Mouse (Mus musculus): ENCODE results near the gene Hdac2. TPM values are rescaled to one million over a fixed set of nuclear protein-coding genes. Genes with fewer than 3 reads are reported as not detected.

Gene Hdac2
- polyA plus RNA-seq, 1 experiment: 4.3 TPM

- no peak for DNase-seq (ENCODE audit: low read depth in 1 of 2, low spot score in 2 of 2)
- Histone ChIP-seq H3K4me3 (ENCODE audit: extremely low read depth, insufficient read depth, insufficient read length) (no peak overlapping the region), H3K27ac (ENCODE audit: insufficient read depth, low read length) (no peak overlapping the region), H3K27me3 (ENCODE audit: control insufficient read depth, insufficient read depth, low read length) (no peaks in the 10 kb centered on the region), H3K4me1 (ENCODE audit: control insufficient read depth, insufficient read depth, insufficient read length) (no peaks in the 10 kb centered on the region), H3K36me3 (ENCODE audit: control insufficient read depth, insufficient read depth, low read length) (no peaks in the 10 kb centered on the region)
- WGBS: 48% methylated on average over 2 of the region's 2 CpGs
- TF ChIP-seq CTCF (IDR thresholded peaks at IDR 0.05; ENCODE audit: extremely low read depth, insufficient read depth, insufficient read length, insufficient replicate concordance) (no peak), POLR2A (IDR thresholded peaks at IDR 0.05; ENCODE audit: low read depth, low read length) (no peak)
Measured at GRCm38 (mm10) chr10:37015729-37016128, 41.4 kb downstream of the Hdac2 start.

- Histone ChIP-seq H3K4me1 (ENCODE audit: control insufficient read depth, insufficient read depth, insufficient read length) (no peaks in the 10 kb centered on the region), H3K36me3 (ENCODE audit: control insufficient read depth, insufficient read depth, low read length) (no peaks in the 10 kb centered on the region), H3K27me3 (ENCODE audit: control insufficient read depth, insufficient read depth, low read length) (no peaks in the 10 kb centered on the region), H3K27ac (ENCODE audit: insufficient read depth, low read length) (no peak overlapping the region), H3K4me3 (ENCODE audit: extremely low read depth, insufficient read depth, insufficient read length) (no peak overlapping the region)
- TF ChIP-seq CTCF (IDR thresholded peaks at IDR 0.05; ENCODE audit: extremely low read depth, insufficient read depth, insufficient read length, insufficient replicate concordance) (no peak), POLR2A (IDR thresholded peaks at IDR 0.05; ENCODE audit: low read depth, low read length) (no peak)
- 83% methylated on average over 2 of the region's 2 CpGs for WGBS
- DNase-seq (ENCODE audit: low read depth in 1 of 2, low spot score in 2 of 2): no peak
Measured at GRCm38 (mm10) chr10:37016200-37016599, 41.9 kb downstream of the Hdac2 start.

- DNase-seq (ENCODE audit: low read depth in 1 of 2, low spot score in 2 of 2): no peak
- no peaks in the 10 kb centered on the region for H3K27me3 ChIP-seq (ENCODE audit: control insufficient read depth, insufficient read depth, low read length)
- no peaks in the 10 kb centered on the region for H3K4me1 ChIP-seq (ENCODE audit: control insufficient read depth, insufficient read depth, insufficient read length)
- no peak overlapping the region for H3K4me3 ChIP-seq (ENCODE audit: extremely low read depth, insufficient read depth, insufficient read length)
- TF ChIP-seq POLR2A (IDR thresholded peaks at IDR 0.05; ENCODE audit: low read depth, low read length) (no peak), CTCF (IDR thresholded peaks at IDR 0.05; ENCODE audit: extremely low read depth, insufficient read depth, insufficient read length, insufficient replicate concordance) (no peak)
- WGBS: 67% methylated on average over 1 of the region's 1 CpGs
- no peaks in the 10 kb centered on the region for H3K36me3 ChIP-seq (ENCODE audit: control insufficient read depth, insufficient read depth, low read length)
- no peak overlapping the region for H3K27ac ChIP-seq (ENCODE audit: insufficient read depth, low read length)
Measured at GRCm38 (mm10) chr10:37024301-37024700, 50.0 kb downstream of the Hdac2 start.

GRCm38 (mm10) chr10:37028651-37029050, 54.3 kb downstream of the Hdac2 start:
- H3K4me3 ChIP-seq (ENCODE audit: extremely low read depth, insufficient read depth, insufficient read length): no peak overlapping the region
- no peak for TF ChIP-seq POLR2A (IDR thresholded peaks at IDR 0.05; ENCODE audit: low read depth, low read length)
- no peak for TF ChIP-seq CTCF (IDR thresholded peaks at IDR 0.05; ENCODE audit: extremely low read depth, insufficient read depth, insufficient read length, insufficient replicate concordance)
- H3K27me3 ChIP-seq (ENCODE audit: control insufficient read depth, insufficient read depth, low read length): no peaks in the 10 kb centered on the region
- H3K4me1 ChIP-seq (ENCODE audit: control insufficient read depth, insufficient read depth, insufficient read length): no peaks in the 10 kb centered on the region
- H3K27ac ChIP-seq (ENCODE audit: insufficient read depth, low read length): no peak overlapping the region
- DNase-seq (ENCODE audit: low read depth in 1 of 2, low spot score in 2 of 2): no peak
- no peaks in the 10 kb centered on the region for H3K36me3 ChIP-seq (ENCODE audit: control insufficient read depth, insufficient read depth, low read length)
- 86% methylated on average over 2 of the region's 2 CpGs for WGBS

GRCm38 (mm10) chr10:37035090-37035497, 60.8 kb downstream of the Hdac2 start:
- Histone ChIP-seq H3K4me1 (ENCODE audit: control insufficient read depth, insufficient read depth, insufficient read length) (no peaks in the 10 kb centered on the region), H3K27ac (ENCODE audit: insufficient read depth, low read length) (no peak overlapping the region), H3K36me3 (ENCODE audit: control insufficient read depth, insufficient read depth, low read length) (no peaks in the 10 kb centered on the region), H3K4me3 (ENCODE audit: extremely low read depth, insufficient read depth, insufficient read length) (no peak overlapping the region), H3K27me3 (ENCODE audit: control insufficient read depth, insufficient read depth, low read length) (no peaks in the 10 kb centered on the region)
- 88% methylated on average over 7 of the region's 7 CpGs for WGBS
- TF ChIP-seq CTCF (IDR thresholded peaks at IDR 0.05; ENCODE audit: extremely low read depth, insufficient read depth, insufficient read length, insufficient replicate concordance) (no peak), POLR2A (IDR thresholded peaks at IDR 0.05; ENCODE audit: low read depth, low read length) (no peak)
- no peak for DNase-seq (ENCODE audit: low read depth in 1 of 2, low spot score in 2 of 2)

GRCm38 (mm10) chr10:37047661-37048098, 73.3 kb downstream of the Hdac2 start:
- no peak for DNase-seq (ENCODE audit: low read depth in 1 of 2, low spot score in 2 of 2)
- 86% methylated on average over 8 of the region's 8 CpGs for WGBS
- Histone ChIP-seq H3K4me1 (ENCODE audit: control insufficient read depth, insufficient read depth, insufficient read length) (no peaks in the 10 kb centered on the region), H3K27me3 (ENCODE audit: control insufficient read depth, insufficient read depth, low read length) (no peaks in the 10 kb centered on the region), H3K36me3 (ENCODE audit: control insufficient read depth, insufficient read depth, low read length) (no peaks in the 10 kb centered on the region), H3K27ac (ENCODE audit: insufficient read depth, low read length) (no peak overlapping the region), H3K4me3 (ENCODE audit: extremely low read depth, insufficient read depth, insufficient read length) (no peak overlapping the region)
- no peak for TF ChIP-seq CTCF (IDR thresholded peaks at IDR 0.05; ENCODE audit: extremely low read depth, insufficient read depth, insufficient read length, insufficient replicate concordance)
- no peak for TF ChIP-seq POLR2A (IDR thresholded peaks at IDR 0.05; ENCODE audit: low read depth, low read length)

Other genes starting within 250 kb of the Hdac2 start
- 30.1 and 46.9 TPM in 2 replicates for gene Marcks, start 164.4 kb downstream of the Hdac2 start, polyA plus RNA-seq (2012; rRNA removed)

All from spleen, adult 2 months (tissue).